Mouse (Mus musculus) urinary bladder, postnatal 10 days (tissue): ENCODE data around the gene Taok2.
A peak's percentile ranks its signal among the peaks of the same experiment; 100 is the strongest.

ENCODE experiments used
- DNase-seq: peaks from one replicate; pipeline ENCODE4 v3.0.0; 2022; ENCODE audit warnings: low spot score

The Taok2 gene

DNA sequence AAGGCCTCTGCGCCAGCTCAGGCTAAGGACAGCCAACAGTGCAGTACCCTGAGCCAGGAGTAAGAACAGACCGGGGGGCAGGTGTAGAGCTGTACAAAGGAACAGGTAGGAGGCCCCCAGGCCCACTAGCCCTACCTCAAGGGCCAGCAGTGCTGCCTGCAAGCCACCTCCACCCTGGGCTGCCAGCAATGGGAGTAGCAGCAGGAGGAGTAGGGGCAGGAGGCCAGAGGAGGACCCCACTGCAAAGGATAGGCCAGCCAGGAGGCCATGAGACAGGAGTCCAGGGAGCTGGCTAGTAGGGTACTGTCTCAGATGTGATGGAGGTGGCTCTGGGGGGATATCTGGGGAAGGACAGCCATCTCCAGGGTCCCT lies 14.0 kb downstream of the Taok2 start:
- DNase-seq, result no peak

DNA sequence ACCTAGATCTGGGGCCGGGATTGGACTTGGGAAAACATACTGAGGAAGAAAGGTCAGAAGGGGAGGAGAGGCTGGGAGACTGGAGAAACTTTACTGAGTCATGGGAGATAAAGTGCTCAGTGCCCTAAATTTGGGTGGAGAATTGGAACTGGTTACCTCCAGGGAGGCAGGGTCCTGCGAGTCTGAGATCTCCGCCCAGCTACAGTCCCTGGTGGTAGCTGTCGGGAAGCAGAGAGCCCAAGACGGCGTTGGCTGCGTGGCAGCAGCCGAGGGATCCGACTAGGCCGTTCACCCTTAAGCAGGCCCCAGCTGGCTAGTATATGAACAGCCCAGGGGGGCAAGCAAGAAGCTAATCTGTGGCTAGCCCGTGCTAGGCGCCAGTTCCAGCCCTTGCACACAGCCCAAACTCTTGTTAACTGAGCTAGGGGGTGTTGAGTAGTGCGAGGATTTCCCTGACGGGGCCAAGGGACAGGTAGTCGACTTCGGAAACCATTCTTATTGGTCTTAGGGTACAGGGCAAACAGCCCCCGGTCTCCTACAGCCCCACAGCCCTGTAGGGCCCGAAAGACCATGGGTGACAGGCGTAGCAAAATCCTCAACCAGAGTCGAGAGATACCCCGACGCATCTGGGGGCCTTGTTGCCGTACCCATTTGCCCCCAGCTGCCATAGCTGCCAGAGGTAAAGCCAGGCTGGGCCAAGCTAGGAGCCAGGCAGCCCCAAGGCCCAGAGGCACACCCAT lies 14.6 kb downstream of the Taok2 start:
- DNase-seq, result no peak

DNA sequence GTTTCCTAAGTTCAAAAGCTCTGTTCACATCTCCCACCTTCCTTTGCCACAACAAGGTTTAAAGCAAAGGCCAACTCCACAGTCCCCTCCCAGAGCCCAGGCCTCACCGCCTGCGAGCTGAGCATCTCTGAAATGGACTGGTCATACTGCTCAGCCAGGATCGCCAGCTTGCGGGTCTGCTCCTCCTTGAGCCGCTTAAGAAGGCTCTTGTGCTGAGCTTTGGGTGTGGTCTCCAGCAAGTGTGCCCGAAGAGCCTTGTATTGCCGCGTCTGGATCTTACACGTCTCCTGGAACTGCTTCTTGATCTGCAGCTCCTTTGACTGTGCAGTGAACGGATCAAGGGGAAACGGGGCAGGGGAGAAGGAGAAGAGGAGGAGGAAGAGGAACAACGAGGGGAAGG lies 16.5 kb downstream of the Taok2 start:
- DNase-seq, result no peak

DNA sequence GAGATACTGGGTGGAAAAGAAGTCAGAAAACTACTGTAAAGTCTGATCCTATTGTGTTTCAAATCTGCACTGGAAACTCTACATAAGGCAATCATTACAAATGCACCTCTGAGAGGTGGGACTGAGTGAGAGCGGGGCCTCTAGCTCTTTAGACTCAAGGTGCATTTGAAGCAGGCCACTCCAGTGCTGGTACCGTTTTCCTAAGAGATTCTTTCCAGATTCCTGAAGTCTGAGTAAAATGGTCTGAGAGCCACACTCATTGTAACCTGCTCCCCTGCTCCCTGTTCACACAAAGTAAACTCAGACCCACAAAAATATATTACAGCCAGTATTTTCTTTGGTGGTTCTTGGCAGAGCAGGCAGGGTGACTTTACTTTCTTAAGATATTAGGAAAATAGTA lies 17.0 kb downstream of the Taok2 start:
- DNase-seq, result no peak

DNA sequence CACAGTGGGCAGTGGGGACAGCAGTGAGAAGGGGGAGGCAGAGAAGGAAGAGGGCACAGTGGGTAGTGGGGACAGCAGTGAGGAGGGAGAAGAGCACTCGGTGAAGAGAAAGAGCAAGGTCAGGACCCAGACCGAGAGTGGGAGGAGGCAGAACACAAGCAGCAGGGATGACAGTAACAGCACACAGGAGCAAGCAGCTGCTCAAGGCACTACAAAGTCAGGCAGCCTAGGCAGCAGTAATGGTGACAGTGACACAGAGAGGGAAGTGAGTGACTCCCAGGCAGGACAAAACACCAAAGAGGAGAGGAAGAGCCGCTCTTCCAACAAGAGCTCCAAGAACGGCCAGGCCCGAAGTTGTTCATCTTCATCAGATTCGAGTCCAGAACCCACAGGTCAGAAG lies 20.7 kb downstream of the Taok2 start:
- no peak for DNase-seq

DNA sequence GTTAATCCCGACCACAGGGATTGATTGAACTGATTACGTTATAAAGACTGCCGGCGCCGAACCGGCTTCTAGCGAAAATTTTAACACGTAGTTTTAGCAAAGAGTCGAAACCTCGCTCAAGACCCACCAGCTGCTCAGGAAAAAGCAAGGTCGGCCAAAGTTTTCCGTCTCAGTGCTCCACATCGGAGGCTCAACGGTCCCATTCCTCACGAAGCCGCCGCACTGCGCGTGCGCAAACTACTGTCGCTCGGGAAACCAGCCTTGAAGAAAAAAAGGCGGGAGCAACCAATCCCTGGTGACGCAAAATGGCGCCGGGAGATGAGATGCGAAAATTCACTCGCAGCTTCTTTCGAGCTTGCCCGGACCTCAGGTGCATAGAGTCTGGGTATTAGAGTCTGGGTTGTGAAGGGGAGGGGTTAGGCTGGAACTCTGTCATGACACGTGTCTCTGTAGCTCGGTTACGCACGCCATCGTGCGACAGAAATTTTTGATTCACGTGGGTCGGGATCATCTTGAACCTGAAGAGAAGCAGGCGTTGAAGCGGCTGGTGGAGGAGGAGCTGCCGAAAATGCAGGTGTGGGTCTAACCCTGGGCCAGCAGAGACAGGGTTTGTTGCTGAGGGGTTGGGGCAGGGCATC lies 22.2 kb downstream of the Taok2 start, which contains the start of gene Ino80e:
Ino80e (minus strand) TSS at position 231 of the 638 bp plus-strand sequence.
- peak; percentile 75 for DNase-seq

DNA sequence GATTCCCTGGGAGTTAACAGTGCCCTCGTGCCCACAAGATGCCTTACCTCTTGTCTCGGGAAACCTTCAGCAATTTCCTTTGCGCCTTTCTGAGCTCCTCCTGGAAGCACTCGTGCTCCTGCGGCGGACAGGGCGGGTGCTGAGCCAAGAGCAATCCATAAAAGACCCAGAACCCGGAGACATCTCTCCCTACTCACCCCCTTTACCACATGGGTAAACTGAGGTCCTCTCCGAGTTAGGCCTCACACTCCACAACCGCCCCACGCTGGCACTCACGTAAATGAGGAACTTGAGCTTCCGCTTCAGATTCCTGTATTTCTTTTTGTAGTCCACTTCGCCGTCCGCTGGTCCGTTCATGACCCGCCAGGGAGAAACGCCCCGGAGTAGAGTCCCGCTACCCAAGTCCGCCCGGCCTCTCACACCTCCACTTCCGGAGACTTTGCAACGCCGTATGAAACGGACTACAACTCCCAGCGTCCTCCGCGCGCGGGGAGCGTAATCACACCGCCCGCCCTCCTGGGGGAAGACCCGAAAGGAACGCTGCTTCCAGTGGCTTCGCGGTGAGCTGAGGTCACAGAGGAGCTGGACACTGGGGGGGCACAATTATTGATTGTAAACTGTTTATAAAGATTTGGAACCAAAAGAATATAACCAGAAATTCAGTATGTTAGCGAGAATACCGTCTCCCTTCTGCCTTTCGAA lies 22.9 kb downstream of the Taok2 start, which contains the start of gene Hirip3:
Hirip3 (plus strand) TSS at position 544 of the 702 bp plus-strand sequence.
- peak; percentile 82 for DNase-seq

DNA sequence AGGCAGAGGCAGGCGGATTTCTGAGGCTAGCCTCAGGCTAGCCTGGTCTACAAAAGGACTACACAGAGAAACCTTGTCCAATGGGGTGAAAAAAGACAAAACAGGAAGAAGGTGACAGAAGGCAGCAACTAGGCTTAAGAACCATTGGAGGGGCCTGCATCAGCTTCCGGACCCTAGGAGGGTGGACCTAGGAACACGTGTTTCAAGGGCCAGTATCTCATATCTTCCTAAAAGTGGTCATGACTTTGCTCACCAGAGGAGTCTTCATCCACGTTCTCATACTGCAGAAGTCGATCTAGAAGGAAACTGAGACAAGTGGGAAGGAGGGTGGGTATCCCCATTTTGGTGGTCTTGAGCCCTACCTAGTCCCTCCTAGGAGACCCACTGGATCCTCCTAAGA lies 23.5 kb downstream of the Taok2 start:
- no peak for DNase-seq

DNA sequence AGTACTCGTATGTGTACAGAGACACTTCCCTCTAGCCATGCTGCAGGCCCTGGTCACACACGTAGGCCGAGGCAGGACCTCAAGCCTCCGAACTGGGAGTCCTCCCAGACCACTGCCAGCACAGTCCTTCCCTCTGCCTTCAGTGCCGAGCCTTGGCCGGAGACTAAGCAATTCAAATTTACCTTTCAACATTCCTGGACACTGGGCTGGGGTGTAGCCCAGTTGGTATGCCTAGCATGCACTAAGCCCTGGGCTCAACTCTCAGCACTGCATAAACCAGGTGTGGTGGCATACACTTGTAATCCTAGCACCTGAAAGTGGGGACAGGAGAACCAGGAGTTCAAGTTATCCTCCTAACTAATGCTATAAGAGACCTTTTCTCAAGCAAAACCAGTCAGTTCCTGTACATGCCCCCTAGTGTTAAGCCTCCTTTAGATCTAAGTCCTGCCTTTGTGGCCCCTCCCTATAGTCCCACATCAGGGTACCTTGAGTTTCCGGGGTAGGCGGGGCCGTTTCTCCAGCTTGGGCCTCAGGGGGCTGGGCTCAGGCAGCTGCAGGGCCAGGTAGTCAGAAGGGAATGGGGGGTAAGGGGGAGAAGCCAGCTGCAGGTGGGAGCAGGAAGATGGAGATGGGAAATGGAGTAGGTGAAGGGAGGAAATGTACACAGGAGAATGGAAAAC lies 27.6 kb downstream of the Taok2 start:
- no peak for DNase-seq

DNA sequence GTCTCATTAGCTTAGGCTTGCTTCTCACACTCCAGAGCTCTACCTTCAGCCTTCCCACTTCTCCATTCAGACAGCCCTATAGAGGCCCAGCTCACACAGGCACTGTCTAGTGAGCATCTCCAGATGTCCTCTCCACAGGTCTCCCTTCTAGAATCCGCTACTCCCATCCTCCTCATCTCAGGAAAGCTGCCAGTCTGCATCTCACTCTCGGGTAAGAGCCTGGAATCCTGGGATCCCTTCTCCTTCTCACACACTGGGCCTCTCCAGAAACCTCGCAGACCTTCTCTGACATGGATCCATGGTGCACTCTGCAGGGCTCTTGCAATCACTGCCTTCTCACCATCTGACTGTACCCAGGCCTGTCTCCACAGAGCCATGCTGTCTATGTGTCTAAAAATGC lies 28.9 kb downstream of the Taok2 start:
- no peak for DNase-seq

DNA sequence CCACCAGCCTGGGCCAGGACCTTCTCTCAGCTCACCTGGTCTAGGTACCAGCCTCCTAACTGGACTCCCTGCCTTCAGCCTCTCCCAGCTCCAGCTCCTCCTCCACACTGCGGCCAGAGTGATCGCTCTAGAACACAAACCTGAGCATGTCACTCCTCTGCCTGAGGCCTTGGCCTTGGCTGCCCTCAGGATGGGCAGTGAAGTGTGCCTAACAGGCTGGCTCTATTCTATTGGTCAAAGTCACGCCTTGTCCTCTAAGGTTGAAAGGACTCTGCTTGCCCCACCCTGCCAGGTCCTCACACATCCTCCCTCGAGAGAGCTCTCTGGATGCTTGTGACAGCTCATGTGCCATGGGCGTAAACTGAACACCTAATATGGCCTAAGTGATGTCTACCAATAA lies 31.0 kb downstream of the Taok2 start:
- no peak for DNase-seq

DNA sequence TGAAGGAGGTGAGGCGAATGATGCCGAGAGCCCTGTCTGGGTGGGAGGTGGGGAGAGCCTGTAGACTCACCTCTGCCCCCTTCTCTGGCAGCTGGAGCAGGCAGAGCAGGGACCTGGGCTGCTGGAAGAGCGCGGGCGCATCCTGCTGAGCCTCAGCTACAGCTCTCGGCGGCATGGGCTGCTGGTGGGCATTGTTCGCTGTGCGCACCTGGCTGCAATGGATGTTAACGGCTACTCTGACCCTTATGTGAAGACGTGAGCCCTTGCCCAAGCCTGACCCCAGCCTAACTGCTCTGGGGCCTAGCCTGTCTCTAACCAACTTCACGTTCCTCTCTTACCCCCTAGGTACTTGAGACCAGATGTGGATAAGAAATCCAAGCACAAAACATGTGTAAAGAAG lies 33.3 kb downstream of the Taok2 start:
- DNase-seq, result no peak

DNA sequence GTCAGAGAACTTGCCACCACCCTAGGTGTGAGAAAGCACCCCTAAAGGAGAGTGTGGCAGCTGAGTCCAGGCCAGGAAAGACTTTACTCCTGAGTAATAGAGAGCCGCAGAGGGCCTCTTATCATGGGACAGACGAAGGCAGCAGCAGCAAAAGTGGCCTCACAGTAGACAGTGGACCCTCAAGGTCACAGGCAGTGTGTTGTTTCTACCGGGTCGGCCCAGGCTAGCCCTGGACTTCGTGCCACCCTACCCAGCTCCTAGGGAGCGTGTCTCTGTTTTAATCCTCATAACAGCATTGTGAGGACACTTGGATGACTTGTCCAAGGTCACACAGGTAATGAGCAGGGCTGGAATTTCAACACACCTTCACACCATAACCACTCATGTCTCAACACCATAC lies 34.3 kb downstream of the Taok2 start:
- no peak for DNase-seq

DNA sequence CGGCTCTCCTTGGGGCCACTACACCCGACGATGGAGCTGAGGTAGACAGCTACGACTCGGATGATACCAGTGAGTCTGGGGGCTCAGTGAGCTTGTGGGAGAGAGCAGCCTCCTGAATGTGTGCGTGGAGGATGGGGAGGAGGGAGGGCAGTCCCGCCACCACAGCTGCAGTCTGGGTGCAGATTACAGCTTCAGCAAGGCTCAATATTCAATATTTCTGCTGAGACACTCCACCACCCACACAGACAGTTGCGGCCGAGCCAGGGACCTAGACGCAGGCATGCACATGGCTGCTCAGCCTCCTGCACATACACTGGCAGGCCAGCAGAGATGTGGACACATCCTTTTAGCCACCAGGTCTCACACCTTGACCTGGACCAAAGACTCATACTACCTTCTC lies 35.7 kb downstream of the Taok2 start:
- DNase-seq, result no peak

DNA sequence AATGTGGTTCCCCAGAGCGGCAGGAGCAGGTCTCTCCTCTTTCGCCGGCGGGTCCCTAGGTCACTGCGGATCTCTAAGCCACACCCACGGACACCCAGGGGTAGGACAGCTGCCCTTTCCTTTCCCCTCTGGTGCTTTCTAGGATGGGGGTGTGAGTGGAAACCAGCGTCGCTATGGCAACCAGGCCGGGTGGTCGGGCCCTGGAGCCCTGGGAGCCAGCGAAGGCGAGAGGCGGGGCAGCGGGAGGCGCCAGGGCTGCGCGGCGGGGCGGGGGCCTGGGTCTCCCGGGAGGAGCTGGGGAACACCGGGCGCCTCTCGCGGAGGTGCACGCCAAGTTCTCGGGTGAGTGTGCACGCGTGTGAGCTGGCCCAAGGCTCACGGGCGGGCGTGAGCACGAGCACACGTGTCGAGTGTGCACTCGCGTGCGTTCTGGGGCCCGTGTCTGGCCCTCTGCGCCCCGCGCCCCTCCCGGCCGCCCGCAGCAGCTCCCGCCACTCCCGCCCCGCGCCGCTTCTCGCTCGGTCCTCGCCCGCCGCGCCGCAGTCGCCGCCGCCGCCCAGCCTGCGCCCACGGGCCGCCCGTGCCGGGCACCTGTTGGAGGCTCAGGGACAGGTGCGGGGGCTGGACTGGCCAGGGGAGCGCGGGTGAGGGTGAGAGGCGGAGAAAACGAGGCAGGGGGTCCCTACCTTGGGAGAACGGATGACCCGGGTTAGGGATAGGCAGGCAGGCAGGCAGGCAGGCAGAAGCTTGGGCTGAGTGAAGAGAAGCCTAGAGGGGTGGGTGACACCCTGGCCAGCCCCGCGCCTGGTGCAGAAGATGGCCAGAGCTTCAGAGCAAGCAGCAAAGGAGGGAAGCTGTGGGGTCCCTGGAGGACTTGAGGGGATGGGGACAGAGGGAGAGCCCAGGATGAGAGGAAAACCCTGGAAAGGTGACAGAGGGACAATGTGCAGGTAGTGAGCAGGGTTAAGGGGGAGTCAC lies 36.8 kb downstream of the Taok2 start:
- no peak for DNase-seq

DNA sequence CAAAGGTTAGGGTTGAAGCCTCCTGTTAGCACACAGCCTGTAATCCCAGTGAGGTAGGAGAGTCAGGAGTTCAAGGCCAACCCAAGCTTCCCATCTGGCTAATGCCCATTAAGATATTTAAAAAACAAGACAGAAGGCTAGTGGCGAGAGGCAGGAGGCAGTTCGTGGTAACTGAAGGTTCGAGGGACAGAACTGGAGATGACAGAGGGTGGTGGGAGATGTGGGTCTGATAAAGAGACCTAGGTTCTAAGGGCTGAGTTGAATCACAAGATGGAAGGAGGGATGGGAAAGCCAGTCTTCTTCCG lies 37.4 kb downstream of the Taok2 start, which contains the start of gene Doc2a:
Doc2a (plus strand) TSS at position 301 of the 305 bp plus-strand sequence.
- DNase-seq, result no peak

DNA sequence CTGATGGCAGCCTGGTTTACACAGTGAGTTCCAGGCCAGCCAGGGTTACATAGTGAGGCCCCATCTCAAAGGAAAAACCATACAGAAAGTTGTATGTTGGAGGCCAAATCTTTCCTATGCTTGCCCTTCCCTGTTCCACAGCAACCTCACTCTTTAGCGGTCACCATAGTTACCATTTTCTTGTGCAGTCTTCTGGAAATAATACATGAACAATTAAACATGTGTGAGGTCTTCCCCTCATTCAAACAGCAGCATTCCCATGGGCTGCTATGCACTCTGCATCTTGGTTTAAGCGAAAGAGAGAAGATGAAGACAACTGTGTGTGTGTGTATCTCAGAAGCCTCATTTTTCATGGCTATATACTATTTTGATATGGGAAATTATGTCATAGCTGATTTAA lies 39.0 kb downstream of the Taok2 start:
- DNase-seq, result no peak

DNA sequence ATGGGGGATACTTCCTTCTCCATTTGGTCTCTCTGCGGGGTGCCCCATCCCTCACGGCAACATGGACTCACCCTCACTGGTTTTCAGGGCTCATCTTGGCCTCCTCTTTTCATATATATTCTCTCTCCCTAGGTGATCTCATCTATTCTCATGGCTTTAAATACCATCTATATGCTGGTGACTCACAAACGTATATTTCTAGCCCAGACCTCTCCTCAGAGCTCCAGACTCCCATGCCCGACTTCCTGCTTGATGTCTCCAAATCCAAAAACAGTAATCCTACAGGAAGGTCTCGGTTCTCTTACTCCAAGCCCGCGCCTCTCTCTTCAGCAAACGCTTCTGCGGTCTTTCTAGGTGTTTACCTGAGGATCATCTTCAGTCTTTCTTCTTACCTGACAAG lies 41.2 kb downstream of the Taok2 start:
- no peak for DNase-seq

DNA sequence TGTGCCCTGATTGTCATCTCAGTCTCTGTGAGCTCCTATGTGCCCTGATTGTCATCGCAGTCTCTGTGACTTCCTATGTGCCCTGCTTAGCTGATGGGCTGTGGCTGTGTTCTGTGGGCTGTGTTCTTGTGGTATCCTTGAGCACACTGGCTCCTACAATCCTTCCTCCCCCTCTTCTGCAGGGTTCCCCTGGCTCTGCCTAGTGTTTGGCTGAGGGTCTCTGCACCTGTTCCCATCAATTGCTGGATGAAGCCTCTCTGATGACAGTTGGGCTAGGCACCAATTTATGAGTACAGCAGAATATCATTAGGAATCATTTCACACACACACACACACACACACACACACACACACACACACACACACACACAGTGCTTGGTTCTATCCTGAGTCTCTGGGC lies 51.2 kb downstream of the Taok2 start:
- DNase-seq, result no peak

DNA sequence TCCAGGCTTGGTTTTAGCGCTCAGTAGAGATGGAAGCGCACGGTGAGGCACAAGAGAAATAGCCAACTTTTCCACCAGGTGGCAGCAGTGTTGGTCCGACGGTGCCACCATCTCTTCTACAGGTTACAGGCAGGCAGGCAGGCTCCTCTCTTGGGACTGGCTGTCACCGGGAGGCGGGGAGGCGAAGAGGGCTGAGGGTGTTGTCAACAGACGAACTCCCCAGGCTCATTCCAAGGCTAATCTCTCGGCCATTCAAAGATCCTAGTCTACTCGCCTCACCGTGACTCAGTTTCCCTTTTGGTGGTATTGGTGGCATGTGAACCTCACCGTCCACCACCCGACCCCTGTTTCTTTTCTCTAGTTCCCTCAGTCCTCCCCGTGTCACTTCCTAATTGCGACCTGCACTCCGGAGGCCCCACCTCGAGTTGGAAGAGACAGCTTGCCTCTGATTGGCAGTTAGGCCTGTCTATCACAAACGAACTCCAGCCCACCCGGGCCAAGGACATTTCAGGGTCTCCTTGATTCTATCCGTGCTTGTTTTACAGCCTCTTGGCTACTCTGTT lies 52.4 kb downstream of the Taok2 start:
- no peak for DNase-seq

DNA sequence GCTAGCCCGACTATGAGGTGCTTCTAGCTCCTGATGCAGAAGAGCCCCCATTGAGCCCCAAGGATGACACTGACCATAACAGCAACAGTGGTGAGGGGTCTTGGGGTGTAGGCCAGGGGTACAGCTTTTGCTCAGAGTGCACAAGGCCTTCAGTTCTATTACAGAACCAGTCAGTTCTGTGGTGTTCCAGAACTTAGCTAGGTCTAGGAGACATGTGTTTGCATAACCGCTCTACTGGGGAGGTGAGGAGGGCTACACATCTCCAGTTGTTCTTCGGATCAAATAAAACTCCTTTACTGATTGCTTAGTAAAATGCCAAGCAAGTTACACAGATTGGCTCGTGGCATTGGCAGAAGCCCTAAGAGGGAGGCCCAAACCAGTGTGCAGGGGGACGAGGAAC lies 53.0 kb downstream of the Taok2 start, which contains the start of gene 4930451I11Rik:
4930451I11Rik (minus strand) TSS at position 101 of the 400 bp plus-strand sequence.
- no peak for DNase-seq
